Mouse (Mus musculus) forebrain, embryonic 11.5 days (tissue): ENCODE data around the gene Hoxc8. TPM values are rescaled to one million over a fixed set of nuclear protein-coding genes. Genes with fewer than 3 reads are reported as not detected.

ENCODE experiments used
- ATAC-seq: fragments of 200-750 bp; cut with Nextera tagmentation; replicated peaks from 2 replicates; pipeline ENCODE4 v1.8.0; 2017; ENCODE audit warnings: moderate TSS enrichment; ENCODE audit not compliant: low FRiP score
- DNase-seq: peaks from one replicate; pipeline ENCODE4 v3.0.0-alpha.2; 2017; ENCODE audit warnings: low spot score
- H3K27ac ChIP-seq: fragments of 300-500 bp; sonication (generic); 2 replicates; pipeline ENCODE4 v1.5.1; 2014; ENCODE audit warnings: low read depth, low read length
- H3K27me3 ChIP-seq: fragments of 300-500 bp; sonication (generic); 2 replicates; pipeline ENCODE4 v1.6.1; 2014; ENCODE audit warnings: mild to moderate bottlenecking, low read length, mixed read lengths; ENCODE audit not compliant: control insufficient read depth, insufficient read depth
- H3K36me3 ChIP-seq: fragments of 300-500 bp; sonication (generic); 2 replicates; pipeline ENCODE4 v1.6.1; 2014; ENCODE audit warnings: mild to moderate bottlenecking, low read length, moderate library complexity, mixed read lengths; ENCODE audit not compliant: control insufficient read depth, insufficient read depth
- H3K4me1 ChIP-seq: fragments of 300-500 bp; sonication (generic); replicated peaks from 2 replicates; pipeline ENCODE4 v1.6.1; 2014; ENCODE audit warnings: low read length, mixed read lengths; ENCODE audit not compliant: control insufficient read depth, insufficient read depth
- H3K4me2 ChIP-seq: fragments of 300-500 bp; sonication (generic); 2 replicates; pipeline ENCODE4 v1.6.1; 2014; ENCODE audit warnings: low read depth, mild to moderate bottlenecking, low read length, moderate library complexity, mixed read lengths; ENCODE audit not compliant: severe bottlenecking
- H3K4me3 ChIP-seq: fragments of 300-500 bp; sonication (generic); 2 replicates; pipeline ENCODE4 v1.5.1; 2014; ENCODE audit warnings: low read depth, low read length
- H3K9ac ChIP-seq: fragments of 300-500 bp; sonication (generic); 2 replicates; pipeline ENCODE4 v1.6.1; 2014; ENCODE audit warnings: low read length
- H3K9me3 ChIP-seq: fragments of 300-500 bp; sonication (generic); 2 replicates; pipeline ENCODE4 v1.6.1; 2016; ENCODE audit warnings: low read length, mixed read lengths; ENCODE audit not compliant: control insufficient read depth
- WGBS: fragments of 180-500 bp; shearing (Covaris S2); extraction: QIAGEN DNeasy Blood & Tissue Kit; methylation state at CpG from one replicate; pipeline ENCODE4 v1.1.7; 2014; 5-methylcytosine and 5-hydroxymethylcytosine counted together
- polyA plus RNA-seq: library from polyadenylated mRNA; unstranded; fragments of >200 nt; fragmentation: Nextera tagmentation; extraction: Ambion mirVana; gene quantifications from 2 replicates; pipeline ENCODE4 v1.2.1, GENCODE M21; 2014

Hoxc8 gene
- polyA plus RNA-seq, 1 experiment from 2014 or later: not detected

- WGBS: 29% methylated on average over 1 of the region's 1 CpGs
Measured at GRCm38 (mm10) chr15:102969296-102969695, 21.1 kb upstream of the Hoxc8 start.

GRCm38 (mm10) chr15:102970740-102971139 is 19.7 kb upstream of the Hoxc8 start:
- Histone ChIP-seq H3K4me2 (no peak overlapping the region), H3K9ac (no peak overlapping the region), H3K27ac (no peak overlapping the region), H3K4me3 (no peak overlapping the region), H3K36me3 (no peaks in the 10 kb centered on the region), H3K27me3 (peaks cover 96% of the 10 kb centered on the region), H3K9me3 (no peaks in the 10 kb centered on the region), H3K4me1 (no peaks in the 10 kb centered on the region)
- under 1% methylated on average over 12 of the region's 12 CpGs for WGBS
- ATAC-seq (no peak), DNase-seq (no peak)

More at GRCm38 (mm10) chr15:102969296-102969695, 21.1 kb upstream of the Hoxc8 start:
- Histone ChIP-seq H3K36me3 (no peaks in the 10 kb centered on the region), H3K27ac (no peak overlapping the region), H3K4me3 (no peak overlapping the region), H3K4me1 (no peaks in the 10 kb centered on the region), H3K9ac (no peak overlapping the region), H3K9me3 (no peaks in the 10 kb centered on the region), H3K27me3 (peaks cover 99% of the 10 kb centered on the region), H3K4me2 (no peak overlapping the region)
- ATAC-seq (no peak), DNase-seq (no peak)

GRCm38 (mm10) chr15:102972254-102972653 is 18.2 kb upstream of the Hoxc8 start:
- no peak overlapping the region for H3K4me2 ChIP-seq
- H3K4me1 ChIP-seq: no peaks in the 10 kb centered on the region
- H3K9me3 ChIP-seq: no peaks in the 10 kb centered on the region
- 2% methylated on average over 21 of the region's 21 CpGs for WGBS
- H3K4me3 ChIP-seq: no peak overlapping the region
- peaks cover 96% of the 10 kb centered on the region for H3K27me3 ChIP-seq
- no peak for DNase-seq
- H3K36me3 ChIP-seq: no peaks in the 10 kb centered on the region
- H3K9ac ChIP-seq: no peak overlapping the region
- ATAC-seq: no peak
- H3K27ac ChIP-seq: no peak overlapping the region

- no peak overlapping the region for H3K9ac ChIP-seq
- no peaks in the 10 kb centered on the region for H3K36me3 ChIP-seq
- H3K27me3 ChIP-seq: peaks cover 96% of the 10 kb centered on the region
- no peaks in the 10 kb centered on the region for H3K4me1 ChIP-seq
- DNase-seq: no peak
- H3K27ac ChIP-seq: no peak overlapping the region
- WGBS: 4% methylated on average over 6 of the region's 6 CpGs
- H3K4me2 ChIP-seq: no peak overlapping the region
- H3K4me3 ChIP-seq: no peak overlapping the region
- no peaks in the 10 kb centered on the region for H3K9me3 ChIP-seq
- ATAC-seq: no peak
Measured at GRCm38 (mm10) chr15:102972753-102973152, 17.7 kb upstream of the Hoxc8 start.

GRCm38 (mm10) chr15:102975034-102975433 is 15.4 kb upstream of the Hoxc8 start:
- WGBS: 3% methylated on average over 7 of the region's 7 CpGs
- Histone ChIP-seq H3K27ac (no peak overlapping the region), H3K9me3 (no peaks in the 10 kb centered on the region), H3K4me3 (no peak overlapping the region), H3K36me3 (no peaks in the 10 kb centered on the region), H3K4me1 (no peaks in the 10 kb centered on the region), H3K9ac (no peak overlapping the region), H3K27me3 (peaks cover 97% of the 10 kb centered on the region), H3K4me2 (no peak overlapping the region)
- DNase-seq (no peak), ATAC-seq (no peak)

GRCm38 (mm10) chr15:102975688-102976111 is 14.7 kb upstream of the Hoxc8 start:
- no peak for DNase-seq
- Histone ChIP-seq H3K36me3 (no peaks in the 10 kb centered on the region), H3K9me3 (no peaks in the 10 kb centered on the region), H3K4me2 (no peak overlapping the region), H3K4me1 (no peaks in the 10 kb centered on the region), H3K27ac (no peak overlapping the region), H3K9ac (no peak overlapping the region), H3K27me3 (peaks cover 97% of the 10 kb centered on the region), H3K4me3 (no peak overlapping the region)
- ATAC-seq: no peak
- under 1% methylated on average over 21 of the region's 21 CpGs for WGBS

- no peak for ATAC-seq
- 2% methylated on average over 11 of the region's 20 CpGs for WGBS
Measured at GRCm38 (mm10) chr15:102976171-102976570, 14.2 kb upstream of the Hoxc8 start, which contains the start of gene Hoxc9. Hoxc9 (plus strand) TSS chr15:102976439.

GRCm38 (mm10) chr15:102976631-102977422 is 13.6 kb upstream of the Hoxc8 start:
- under 1% methylated on average over 37 of the region's 37 CpGs for WGBS
- H3K4me2 ChIP-seq: no peak overlapping the region
- DNase-seq (no peak), ATAC-seq (no peak)
- no peak overlapping the region for H3K4me3 ChIP-seq
- H3K4me1 ChIP-seq: peaks cover 2% of the 10 kb centered on the region; the same call in 1 of the 2 replicates
- H3K36me3 ChIP-seq: no peaks in the 10 kb centered on the region
- H3K27me3 ChIP-seq: peaks cover 97% of the 10 kb centered on the region
- H3K27ac ChIP-seq: no peak overlapping the region
- no peak overlapping the region for H3K9ac ChIP-seq
- H3K9me3 ChIP-seq: no peaks in the 10 kb centered on the region

More at GRCm38 (mm10) chr15:102976171-102976570, 14.2 kb upstream of the Hoxc8 start, which contains the start of gene Hoxc9:
- no peak within 1 kb of the TSS for H3K9ac ChIP-seq
- H3K4me1 ChIP-seq: no peaks in the 10 kb centered on the region
- no peak for DNase-seq
- H3K27ac ChIP-seq: no peak within 1 kb of the TSS
- no peak within 1 kb of the TSS for H3K4me2 ChIP-seq
- H3K27me3 ChIP-seq: peaks cover 97% of the 10 kb centered on the region
- H3K9me3 ChIP-seq: no peaks in the 10 kb centered on the region
- no peaks in the 10 kb centered on the region for H3K36me3 ChIP-seq
- H3K4me3 ChIP-seq: no peak within 1 kb of the TSS
